ENCODE assay signal across 19 mouse cellular contexts in the genomic region with DNA sequence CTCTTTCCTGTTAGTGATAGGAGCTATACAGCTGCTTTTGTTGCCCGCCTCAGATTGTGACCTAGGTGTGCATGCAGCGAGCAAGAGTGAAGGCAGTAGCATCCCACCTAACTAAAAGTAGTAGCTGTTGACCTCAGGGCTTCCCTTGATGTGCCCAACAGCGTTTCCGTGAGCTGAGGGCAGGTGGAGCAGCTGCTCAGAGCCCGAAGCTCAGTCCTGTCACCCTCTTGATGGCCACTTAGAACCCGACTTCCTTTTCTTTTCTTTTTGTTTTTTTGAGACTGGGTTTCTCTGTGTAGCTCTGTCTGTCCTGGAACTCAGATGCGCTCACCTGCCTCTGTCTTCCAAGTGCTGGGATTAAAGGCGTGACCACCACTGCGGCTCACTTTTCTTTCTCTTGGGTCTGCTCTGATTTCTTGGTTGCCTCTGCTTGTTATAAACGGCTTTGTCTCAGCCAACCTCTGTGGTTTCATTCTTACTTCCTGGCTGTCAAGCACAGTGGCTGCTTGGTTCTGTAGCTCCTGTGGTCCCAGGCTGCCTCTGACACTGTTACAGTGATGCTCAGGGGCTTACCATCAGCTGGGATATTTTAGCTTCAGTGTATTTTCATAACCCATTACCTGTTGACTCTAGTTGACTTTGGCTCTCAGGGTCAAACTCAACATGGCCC. TPM values are rescaled to one million over a fixed set of nuclear protein-coding genes. Genes with fewer than 3 reads are reported as not detected.
DNase-seq lines count a peak whose midpoint lies in the region; ATAC-seq and TF ChIP-seq lines count a peak whose summit lies in the region.
"Had no signal": no experiment of that assay in that cellular context is flagged by ENCODE, and none has a peak within 500 bp of the region (broad histone marks: within the 10 kb centered on the region; RNA-seq: fewer than 3 reads in every experiment).

No protein-coding gene starts in this region.

- 0 out of 2 replicates have a peak overlapping the region, but pooled peaks have one; percentile 13 for H3K27ac ChIP-seq in forebrain, embryonic 12.5 days
- no peak overlapping the region for H3K27ac ChIP-seq in forebrain, postnatal 0 days (ENCODE audit: low read depth, low read length)
- no peak overlapping the region for H3K27ac ChIP-seq in hindbrain, embryonic 14.5 days
- H3K27ac ChIP-seq: embryonic facial prominence, embryonic 15.5 days; forebrain, embryonic 10.5 days; kidney, embryonic 15.5 days; lung, embryonic 15.5 days; macrophage had no signal

- no peaks in the 10 kb centered on the region for H3K4me1 ChIP-seq in forebrain, embryonic 12.5 days
- no peaks in the 10 kb centered on the region for H3K4me1 ChIP-seq in forebrain, postnatal 0 days (ENCODE audit: insufficient read depth)
- no peaks in the 10 kb centered on the region for H3K4me1 ChIP-seq in hindbrain, embryonic 14.5 days (replicated peaks; ENCODE audit: control insufficient read depth, insufficient read depth, low read length)
- no peaks in the 10 kb centered on the region; the same call in 1 of the 2 replicates for H3K4me1 ChIP-seq in lung, adult 2 months (ENCODE audit: control insufficient read depth, insufficient read depth, low read length)
- H3K4me1 ChIP-seq: embryonic facial prominence, embryonic 15.5 days; forebrain, embryonic 10.5 days; heart, embryonic 12.5 days; lung, embryonic 15.5 days had no signal

- TF ChIP-seq CTCF in forebrain, postnatal 0 days (IDR thresholded peaks at IDR 0.05; ENCODE audit: low read depth), result no peak
- no peak for TF ChIP-seq CTCF in lung, adult 2 months (IDR thresholded peaks at IDR 0.05; ENCODE audit: insufficient read depth, low read length)

- no peak for ATAC-seq in forebrain, embryonic 12.5 days (ENCODE audit: low FRiP score)
- no peak for ATAC-seq in forebrain, postnatal 0 days
- ATAC-seq in megakaryocyte progenitor cell, adult 5-6 weeks (replicated peaks; ENCODE audit: poor library complexity), result peak; percentile 48
- ATAC-seq in hindbrain, embryonic 14.5 days (ENCODE audit: low FRiP score), result no peak

- H3K9me3 ChIP-seq in forebrain, embryonic 12.5 days, result no peaks in the 10 kb centered on the region
- no peaks in the 10 kb centered on the region for H3K9me3 ChIP-seq in forebrain, postnatal 0 days (ENCODE audit: low read length)
- H3K9me3 ChIP-seq in hindbrain, embryonic 14.5 days (ENCODE audit: control insufficient read depth, low read length), result no peaks in the 10 kb centered on the region
- H3K9me3 ChIP-seq: embryonic facial prominence, embryonic 15.5 days; forebrain, embryonic 10.5 days; heart, embryonic 12.5 days; kidney, embryonic 15.5 days; lung, embryonic 15.5 days had no signal

- H3K4me2 ChIP-seq in forebrain, embryonic 12.5 days, result no peak overlapping the region
- H3K4me2 ChIP-seq in forebrain, postnatal 0 days (ENCODE audit: low read depth), result no peak overlapping the region
- no peak overlapping the region for H3K4me2 ChIP-seq in hindbrain, embryonic 14.5 days (replicated peaks)
- H3K4me2 ChIP-seq: embryonic facial prominence, embryonic 15.5 days; heart, embryonic 12.5 days; kidney, embryonic 15.5 days; lung, embryonic 15.5 days had no signal

- H3K36me3 ChIP-seq in forebrain, embryonic 12.5 days (replicated peaks), result peaks cover 25% of the 10 kb centered on the region
- H3K36me3 ChIP-seq in forebrain, postnatal 0 days (ENCODE audit: insufficient read depth), result no peaks in the 10 kb centered on the region; the same call in 1 of the 2 replicates
- H3K36me3 ChIP-seq in hindbrain, embryonic 14.5 days (replicated peaks; ENCODE audit: control insufficient read depth, insufficient read depth), result no peaks in the 10 kb centered on the region; the same call in 1 of the 2 replicates

- H3K27me3 ChIP-seq in forebrain, embryonic 12.5 days, result no peaks in the 10 kb centered on the region
- no peaks in the 10 kb centered on the region for H3K27me3 ChIP-seq in forebrain, postnatal 0 days (ENCODE audit: insufficient read depth, low read length)
- no peaks in the 10 kb centered on the region for H3K27me3 ChIP-seq in hindbrain, embryonic 14.5 days (ENCODE audit: control insufficient read depth, insufficient read depth, low read length)
- H3K27me3 ChIP-seq: embryonic facial prominence, embryonic 15.5 days; heart, embryonic 12.5 days; kidney, embryonic 15.5 days; lung, embryonic 15.5 days had no signal

- no peak for DNase-seq in forebrain, postnatal 0 days
- DNase-seq in T-cell, adult 2 months (ENCODE audit: low spot score), result peak; percentile 56
- peak; percentile 27 for DNase-seq in thymus, postnatal 25 days
- no peak for DNase-seq in hindbrain, embryonic 14.5 days (ENCODE audit: low spot score)
- no peak for DNase-seq in lung, adult 18-20 months
- DNase-seq in lung, adult 2 months, result no peak
- DNase-seq: cerebellum, adult 9-11 months; embryo, embryonic 11 days; layer of hippocampus, postnatal 36 days; left cerebral cortex, postnatal 4 days; midbrain, embryonic 14.5 days had no signal

- TF ChIP-seq POLR2A in lung, adult 2 months (IDR thresholded peaks at IDR 0.05; ENCODE audit: borderline replicate concordance, extremely low read depth, low read depth, low read length), result no peak

- H3K9ac ChIP-seq in forebrain, embryonic 12.5 days, result no peak overlapping the region
- H3K9ac ChIP-seq in forebrain, postnatal 0 days, result no peak overlapping the region
- no peak overlapping the region for H3K9ac ChIP-seq in hindbrain, embryonic 14.5 days
- H3K9ac ChIP-seq: embryonic facial prominence, embryonic 15.5 days; heart, embryonic 12.5 days; kidney, embryonic 15.5 days; lung, embryonic 15.5 days had no signal

- no peak overlapping the region for H3K4me3 ChIP-seq in forebrain, embryonic 12.5 days (replicated peaks)
- H3K4me3 ChIP-seq in forebrain, postnatal 0 days (ENCODE audit: low read depth, low read length), result no peak overlapping the region
- no peak overlapping the region for H3K4me3 ChIP-seq in hindbrain, embryonic 14.5 days (replicated peaks; ENCODE audit: low read length)
- no peak overlapping the region for H3K4me3 ChIP-seq in lung, adult 2 months (replicated peaks; ENCODE audit: extremely low read depth, low read depth, low read length)
- H3K4me3 ChIP-seq: embryonic facial prominence, embryonic 15.5 days; forebrain, embryonic 10.5 days; heart, embryonic 12.5 days; kidney, embryonic 15.5 days; lung, embryonic 15.5 days had no signal

- 92% methylated on average over 10 of the region's 10 CpGs for WGBS in forebrain, embryonic 12.5 days
- WGBS in forebrain, postnatal 0 days, result 82% methylated on average over 10 of the region's 10 CpGs
- 88% methylated on average over 10 of the region's 10 CpGs for WGBS in hindbrain, embryonic 14.5 days
- WGBS in lung, adult 2 months, result 60% methylated on average over 10 of the region's 10 CpGs

RNA-seq across cellular contexts. Expression of a gene that starts 13.2 kb away (rescaled TPM):
- 28.2 and 33.5 TPM in 2 replicates for polyA plus RNA-seq in forebrain, embryonic 12.5 days (2016; fragmentation: Nextera tagmentation; extraction: Ambion mirVana)
- 33.3 and 40.3 TPM in 2 replicates for total RNA-seq in forebrain, postnatal 0 days (2014; rRNA removed)
- polyA plus RNA-seq in forebrain, postnatal 0 days (2015; fragmentation: Nextera tagmentation; extraction: Ambion mirVana), result 12.3 and 17.0 TPM in 2 replicates
- total RNA-seq in megakaryocyte progenitor cell, adult 5-6 weeks (2015), result 21.3 and 22.8 TPM in 2 replicates
- 27.1 and 36.2 TPM in 2 replicates for total RNA-seq in megakaryocyte progenitor cell, adult 5-6 weeks (2017)
- polyA plus RNA-seq in hindbrain, embryonic 14.5 days (2014; fragmentation: Nextera tagmentation; extraction: Ambion mirVana), result 21.8 and 26.6 TPM in 2 replicates
- polyA plus RNA-seq in lung, adult 2 months (2012; rRNA removed), result 13.5 and 16.2 TPM in 2 replicates

RNA-seq across cellular contexts. Expression of a gene that starts 48.4 kb away (rescaled TPM):
- polyA plus RNA-seq in forebrain, embryonic 12.5 days (2016; fragmentation: Nextera tagmentation; extraction: Ambion mirVana), result 1,281 and 1,312 TPM in 2 replicates
- 703 and 720 TPM in 2 replicates for total RNA-seq in forebrain, postnatal 0 days (2014; rRNA removed)
- 1,123 and 1,324 TPM in 2 replicates for polyA plus RNA-seq in forebrain, postnatal 0 days (2015; fragmentation: Nextera tagmentation; extraction: Ambion mirVana)
- total RNA-seq in megakaryocyte progenitor cell, adult 5-6 weeks (2015), result 1,320 and 1,329 TPM in 2 replicates
- 1,319 and 1,619 TPM in 2 replicates for total RNA-seq in megakaryocyte progenitor cell, adult 5-6 weeks (2017)
- 1,388 and 1,430 TPM in 2 replicates for polyA plus RNA-seq in hindbrain, embryonic 14.5 days (2014; fragmentation: Nextera tagmentation; extraction: Ambion mirVana)
- polyA plus RNA-seq in lung, adult 2 months (2012; rRNA removed), result 65.6 and 105 TPM in 2 replicates

Comparison
In these comparisons a context has a peak if more than half of its experiments do, and no peak if none do; other contexts are left out.
1. DNase-seq: peak in T-cell, adult 2 months (single experiment) and thymus, postnatal 25 days (single experiment); none in forebrain, postnatal 0 days (single experiment), hindbrain, embryonic 14.5 days (single experiment), lung, adult 18-20 months (0 of 2) and lung, adult 2 months (single experiment).
2. RNA of a gene that starts 48.4 kb away (polyA plus RNA-seq): 1,388 to 1,430 TPM in hindbrain, embryonic 14.5 days, 1,123 to 1,324 TPM in forebrain, postnatal 0 days and 1,281 to 1,312 TPM in forebrain, embryonic 12.5 days; 65.6 to 105 TPM in lung, adult 2 months; every median in the first group is over 10 times any median in the second.